Mouse (Mus musculus): Measurements from ENCODE around the gene Hpcal1.

- TF ChIP-seq CTCF (IDR thresholded peaks at IDR 0.05; ENCODE audit: control insufficient read depth, insufficient read depth, low read length) = no peak
- TF ChIP-seq POLR2A (IDR thresholded peaks at IDR 0.05; ENCODE audit: borderline replicate concordance, control insufficient read depth, low read depth, low read length) = no peak
Observed at GRCm38 (mm10) chr12:17754771-17755170, 64.1 kb downstream of the Hpcal1 start.

Measured in bone marrow, adult 2 months (tissue).